ENCODE assay signal across 15 mouse cellular contexts in the genomic region with DNA sequence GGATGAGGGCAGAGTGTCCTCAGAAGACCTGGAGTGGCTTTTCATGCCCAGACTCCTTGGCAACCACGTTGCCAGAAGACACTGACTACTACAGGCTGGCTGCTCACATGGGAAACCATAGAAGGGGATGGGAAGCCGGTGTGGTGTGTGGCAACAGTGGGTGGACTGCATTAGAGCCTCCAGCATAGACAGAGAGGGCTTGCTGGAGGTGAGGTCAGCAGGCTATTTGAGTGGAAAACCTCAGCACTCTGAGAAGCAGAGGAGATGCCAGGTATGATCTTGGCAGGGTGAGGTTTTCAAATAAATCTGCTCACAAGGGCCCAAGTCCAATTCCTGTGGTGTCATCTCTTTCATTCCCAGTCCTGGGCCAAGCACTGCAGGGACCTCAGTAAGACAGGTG. TPM values are rescaled to one million over a fixed set of nuclear protein-coding genes. Genes with fewer than 3 reads are reported as not detected.
DNase-seq lines count a peak whose midpoint lies in the region; ATAC-seq and TF ChIP-seq lines count a peak whose summit lies in the region.
"Had no signal": no experiment of that assay in that cellular context is flagged by ENCODE, and none has a peak within 500 bp of the region (broad histone marks: within the 10 kb centered on the region; RNA-seq: fewer than 3 reads in every experiment).

No protein-coding gene starts in this region.

- 36% methylated on average over 2 of the region's 2 CpGs for WGBS in intestine, embryonic 16.5 days
- 41% methylated on average over 2 of the region's 2 CpGs for WGBS in intestine, postnatal 0 days

- H3K27me3 ChIP-seq in intestine, embryonic 16.5 days (replicated peaks; ENCODE audit: control insufficient read depth, insufficient read depth, low read length): no peaks in the 10 kb centered on the region
- no peaks in the 10 kb centered on the region for H3K27me3 ChIP-seq in intestine, postnatal 0 days (replicated peaks; ENCODE audit: control insufficient read depth, insufficient read depth, low read length)
- H3K27me3 ChIP-seq: embryonic facial prominence, embryonic 12.5 days; forebrain, embryonic 12.5 days; heart, embryonic 15.5 days; megakaryocyte, embryonic 14.5 days had no signal

- no peak overlapping the region for H3K9ac ChIP-seq in intestine, embryonic 16.5 days (ENCODE audit: low read depth, low read length)
- no peak overlapping the region for H3K9ac ChIP-seq in intestine, postnatal 0 days (ENCODE audit: low read depth, low read length)
- H3K9ac ChIP-seq: embryonic facial prominence, embryonic 12.5 days; forebrain, embryonic 12.5 days; heart, embryonic 15.5 days; liver, embryonic 14.5 days had no signal

- intact Hi-C loops in gastrocnemius, postnatal 14 days (cut with DNase I; ENCODE audit: low total_unique reads): no loop called here

- H3K27ac ChIP-seq in intestine, embryonic 16.5 days (ENCODE audit: low read length): peak overlapping the region; percentile 49; the same call in 1 of the 2 replicates
- no peak overlapping the region for H3K27ac ChIP-seq in intestine, postnatal 0 days (ENCODE audit: low read depth, low read length)
- H3K27ac ChIP-seq: embryonic facial prominence, embryonic 12.5 days; forebrain, embryonic 12.5 days; heart, embryonic 15.5 days; liver, embryonic 14.5 days had no signal

- H3K36me3 ChIP-seq in intestine, embryonic 16.5 days (ENCODE audit: control insufficient read depth, insufficient read depth, low read length): no peaks in the 10 kb centered on the region
- H3K36me3 ChIP-seq in intestine, postnatal 0 days (ENCODE audit: control insufficient read depth, insufficient read depth): no peaks in the 10 kb centered on the region
- H3K36me3 ChIP-seq: embryonic facial prominence, embryonic 12.5 days; forebrain, embryonic 12.5 days; heart, embryonic 15.5 days had no signal

- no peaks in the 10 kb centered on the region for H3K9me3 ChIP-seq in intestine, embryonic 16.5 days (ENCODE audit: control insufficient read depth, low read length)
- no peaks in the 10 kb centered on the region for H3K9me3 ChIP-seq in intestine, postnatal 0 days (ENCODE audit: control insufficient read depth)
- H3K9me3 ChIP-seq: embryonic facial prominence, embryonic 12.5 days; forebrain, embryonic 12.5 days; heart, embryonic 15.5 days; megakaryocyte, embryonic 14.5 days had no signal

- ATAC-seq in intestine, embryonic 16.5 days: no peak
- no peak for ATAC-seq in intestine, postnatal 0 days

- no peak overlapping the region for H3K4me2 ChIP-seq in intestine, embryonic 16.5 days (ENCODE audit: low read depth, low read length)
- no peak overlapping the region for H3K4me2 ChIP-seq in intestine, postnatal 0 days (replicated peaks; ENCODE audit: low read depth)
- H3K4me2 ChIP-seq: embryonic facial prominence, embryonic 12.5 days; forebrain, embryonic 12.5 days; heart, embryonic 15.5 days had no signal

- no peak for TF ChIP-seq CTCF in intestine, postnatal 0 days (IDR thresholded peaks at IDR 0.05; ENCODE audit: low read depth)

- peak; percentile 4 for DNase-seq in adipocyte (ENCODE audit: low spot score)
- peak; percentile 66 to 74 for DNase-seq in cerebellum, adult 18-20 months
- peak; percentile 67 for DNase-seq in gastrocnemius, postnatal 14 days
- no peak for DNase-seq in kidney, postnatal 14 days
- no peak for DNase-seq in kidney, postnatal 36 days
- DNase-seq in adrenal gland, postnatal 10 days: no peak
- DNase-seq: layer of hippocampus, postnatal 36 days had no signal

- peaks cover 2% of the 10 kb centered on the region; the same call in 1 of the 2 replicates for H3K4me1 ChIP-seq in intestine, embryonic 16.5 days (ENCODE audit: control insufficient read depth, insufficient read depth, low read length)
- no peaks in the 10 kb centered on the region for H3K4me1 ChIP-seq in intestine, postnatal 0 days (replicated peaks; ENCODE audit: control insufficient read depth, insufficient read depth, low read length)
- H3K4me1 ChIP-seq: embryonic facial prominence, embryonic 12.5 days; forebrain, embryonic 12.5 days; heart, embryonic 15.5 days had no signal

- H3K4me3 ChIP-seq in intestine, embryonic 16.5 days (ENCODE audit: low read length): no peak overlapping the region
- no peak overlapping the region for H3K4me3 ChIP-seq in intestine, postnatal 0 days (ENCODE audit: low read depth, low read length)
- H3K4me3 ChIP-seq: embryonic facial prominence, embryonic 12.5 days; forebrain, embryonic 12.5 days; heart, embryonic 15.5 days; megakaryocyte, embryonic 14.5 days had no signal

RNA-seq across cellular contexts. Expression of gene Tmem236, which starts 25.3 kb away (rescaled TPM):
- 28.5 and 32.5 TPM in 2 replicates for polyA plus RNA-seq in intestine, embryonic 16.5 days (2015; fragmentation: Nextera tagmentation; extraction: Ambion mirVana)
- 12.2 and 14.6 TPM in 2 replicates for polyA plus RNA-seq in intestine, postnatal 0 days (2015; fragmentation: Nextera tagmentation; extraction: Ambion mirVana)
- total RNA-seq in gastrocnemius, postnatal 14 days (2021): under 1 TPM; 0.11 to 0.57 TPM
- under 1 TPM; 0.12 to 0.18 TPM for total RNA-seq in adrenal gland, postnatal 10 days (2021)
- polyA plus RNA-seq: neural tube, embryonic 11.5 days had no signal

RNA-seq across cellular contexts. Expression of gene Mrc1, which starts 29.6 kb away (rescaled TPM):
- 4.6 and 5.1 TPM in 2 replicates for polyA plus RNA-seq in intestine, embryonic 16.5 days (2015; fragmentation: Nextera tagmentation; extraction: Ambion mirVana)
- polyA plus RNA-seq in intestine, postnatal 0 days (2015; fragmentation: Nextera tagmentation; extraction: Ambion mirVana): 3.1 and 3.8 TPM in 2 replicates
- total RNA-seq in gastrocnemius, postnatal 14 days (2021): 10 to 100 TPM; 25.7 to 26.4 TPM
- 10 to 100 TPM; 24.8 to 31.3 TPM for total RNA-seq in adrenal gland, postnatal 10 days (2021)

Comparison
In these comparisons a context has a peak if more than half of its experiments do, and no peak if none do; other contexts are left out.
1. DNase-seq: peak in adipocyte (single experiment), cerebellum, adult 18-20 months (2 of 2) and gastrocnemius, postnatal 14 days (single experiment); none in kidney, postnatal 14 days (single experiment), kidney, postnatal 36 days (0 of 2) and adrenal gland, postnatal 10 days (single experiment).